Comparison of ENCODE assay signal across 20 mouse cellular contexts in genomic region chr10:95238667-95239066, GRCm38 (mm10).
DNase-seq lines count a peak whose midpoint lies in the region; ATAC-seq and TF ChIP-seq lines count a peak whose summit lies in the region.
"Had no signal": no experiment of that assay in that cellular context is flagged by ENCODE, and none has a peak within 500 bp of the region (broad histone marks: within the 10 kb centered on the region; RNA-seq: fewer than 3 reads in every experiment).

No protein-coding gene starts in this region.

- no peak overlapping the region for H3K9ac ChIP-seq in liver, adult 2 months (ENCODE audit: low read depth, low read length)
- H3K9ac ChIP-seq in forebrain, embryonic 12.5 days = no peak overlapping the region
- H3K9ac ChIP-seq in hindbrain, embryonic 13.5 days = no peak overlapping the region
- H3K9ac ChIP-seq in midbrain, postnatal 0 days (replicated peaks; ENCODE audit: low read length, poor library complexity, severe bottlenecking) = no peak overlapping the region
- H3K9ac ChIP-seq: liver, embryonic 12.5 days; lung, embryonic 14.5 days had no signal

- no peaks in the 10 kb centered on the region for H3K36me3 ChIP-seq in liver, adult 2 months (ENCODE audit: control insufficient read depth, insufficient read depth, low read length)
- no peaks in the 10 kb centered on the region for H3K36me3 ChIP-seq in forebrain, embryonic 12.5 days (replicated peaks)
- no peaks in the 10 kb centered on the region for H3K36me3 ChIP-seq in hindbrain, embryonic 13.5 days
- no peaks in the 10 kb centered on the region for H3K36me3 ChIP-seq in midbrain, postnatal 0 days (ENCODE audit: insufficient read depth, low read length)
- H3K36me3 ChIP-seq: limb, embryonic 10.5 days; liver, embryonic 12.5 days had no signal

- no peak for ATAC-seq in forebrain, embryonic 12.5 days (ENCODE audit: low FRiP score)
- ATAC-seq in hindbrain, embryonic 13.5 days (ENCODE audit: low FRiP score) = peak; percentile 41
- ATAC-seq in midbrain, postnatal 0 days (ENCODE audit: low FRiP score) = peak; percentile 31; the same call in 1 of the 2 replicates
- no peak for ATAC-seq in megakaryocyte progenitor cell, adult 5-6 weeks (replicated peaks; ENCODE audit: poor library complexity)
- ATAC-seq: intestine, embryonic 16.5 days; liver, embryonic 12.5 days had no signal

- DNase-seq in liver, adult 2 months (ENCODE audit: extremely low read depth, low read depth, low spot score) = peak; percentile 45
- DNase-seq in liver = no peak
- no peak for DNase-seq in midbrain, postnatal 0 days (ENCODE audit: low spot score)
- no peak for DNase-seq in adrenal gland, postnatal 25 days
- no peak for DNase-seq in kidney, postnatal 36 days
- DNase-seq: cerebellum, adult 9-10 months; gastrocnemius, postnatal 14 days; heart, adult 2 months; heart, postnatal 36 days; kidney, postnatal 10 days; lung, embryonic 14.5 days; lung, postnatal 36 days had no signal

- H3K9me3 ChIP-seq in forebrain, embryonic 12.5 days = no peaks in the 10 kb centered on the region
- no peaks in the 10 kb centered on the region for H3K9me3 ChIP-seq in hindbrain, embryonic 13.5 days
- no peaks in the 10 kb centered on the region for H3K9me3 ChIP-seq in midbrain, postnatal 0 days (ENCODE audit: low read length)
- H3K9me3 ChIP-seq: limb, embryonic 10.5 days; liver, embryonic 12.5 days had no signal

- no peaks in the 10 kb centered on the region for H3K27me3 ChIP-seq in liver, adult 2 months (ENCODE audit: control insufficient read depth, insufficient read depth, low read length)
- H3K27me3 ChIP-seq in forebrain, embryonic 12.5 days = peaks cover 20% of the 10 kb centered on the region
- peaks cover 2% of the 10 kb centered on the region; the same call in 1 of the 2 replicates for H3K27me3 ChIP-seq in hindbrain, embryonic 13.5 days
- no peaks in the 10 kb centered on the region for H3K27me3 ChIP-seq in midbrain, postnatal 0 days (ENCODE audit: insufficient read depth, low read length)
- H3K27me3 ChIP-seq: liver, embryonic 12.5 days had no signal

- no peak overlapping the region for H3K4me3 ChIP-seq in liver, adult 2 months (ENCODE audit: insufficient read depth, low read depth, low read length)
- no peak overlapping the region for H3K4me3 ChIP-seq in forebrain, embryonic 12.5 days (replicated peaks)
- no peak overlapping the region for H3K4me3 ChIP-seq in hindbrain, embryonic 13.5 days
- no peak overlapping the region for H3K4me3 ChIP-seq in midbrain, postnatal 0 days (ENCODE audit: low read depth, low read length)
- H3K4me3 ChIP-seq: heart, adult 2 months; left cerebral cortex, adult 2 months; limb, embryonic 10.5 days; liver, embryonic 12.5 days had no signal

- H3K79me2 ChIP-seq in liver, adult 2 months (ENCODE audit: control insufficient read depth, insufficient read depth, low read length) = peaks cover 5% of the 10 kb centered on the region; the same call in 1 of the 2 replicates

- 38% methylated on average over 2 of the region's 2 CpGs for whole genome bisulfite sequencing in liver, adult 2 months
- 63% methylated on average over 2 of the region's 2 CpGs for WGBS in forebrain, embryonic 12.5 days
- 54% methylated on average over 2 of the region's 2 CpGs for WGBS in hindbrain, embryonic 13.5 days
- WGBS in midbrain, postnatal 0 days = 71% methylated on average over 2 of the region's 2 CpGs

- no peak for TF ChIP-seq CTCF in liver, adult 2 months (IDR thresholded peaks at IDR 0.05; ENCODE audit: low read depth, low read length)
- no peak for TF ChIP-seq CTCF in midbrain, postnatal 0 days (IDR thresholded peaks at IDR 0.05)

- H3K4me2 ChIP-seq in forebrain, embryonic 12.5 days = no peak overlapping the region
- no peak overlapping the region for H3K4me2 ChIP-seq in hindbrain, embryonic 13.5 days
- no peak overlapping the region for H3K4me2 ChIP-seq in midbrain, postnatal 0 days (ENCODE audit: low read depth, low read length, poor library complexity, severe bottlenecking)
- H3K4me2 ChIP-seq: liver, embryonic 12.5 days; lung, embryonic 14.5 days had no signal

- no peak for TF ChIP-seq POLR2A in liver, adult 2 months (IDR thresholded peaks at IDR 0.05; ENCODE audit: extremely low read depth, insufficient read depth, low read length)

- 0 out of 2 replicates have a peak overlapping the region, but pooled peaks have one; percentile 27 for H3K27ac ChIP-seq in liver, adult 2 months (replicated peaks; ENCODE audit: insufficient read depth, low read depth, low read length)
- H3K27ac ChIP-seq in forebrain, embryonic 12.5 days = peak overlapping the region; percentile 5; the same call in 1 of the 2 replicates
- peak overlapping the region; percentile 53; the same call in 1 of the 2 replicates for H3K27ac ChIP-seq in hindbrain, embryonic 13.5 days
- no peak overlapping the region for H3K27ac ChIP-seq in midbrain, postnatal 0 days (ENCODE audit: low read depth, low read length)
- H3K27ac ChIP-seq: heart, adult 2 months; left cerebral cortex, adult 2 months; limb, embryonic 10.5 days; liver, embryonic 12.5 days; stomach, postnatal 0 days had no signal

- peaks cover 6% of the 10 kb centered on the region; the same call in 1 of the 2 replicates for H3K4me1 ChIP-seq in liver, adult 2 months (ENCODE audit: control insufficient read depth, insufficient read depth, low read length)
- H3K4me1 ChIP-seq in forebrain, embryonic 12.5 days = peaks cover 43% of the 10 kb centered on the region
- H3K4me1 ChIP-seq in hindbrain, embryonic 13.5 days (replicated peaks) = peaks cover 30% of the 10 kb centered on the region
- H3K4me1 ChIP-seq in midbrain, postnatal 0 days (ENCODE audit: insufficient read depth, low read length) = peaks cover 5% of the 10 kb centered on the region; the same call in 1 of the 2 replicates

Comparison
In these comparisons a context has a peak if more than half of its experiments do, and no peak if none do; other contexts are left out.
1. ATAC-seq: peak in hindbrain, embryonic 13.5 days (single experiment) and midbrain, postnatal 0 days (single experiment); none in forebrain, embryonic 12.5 days (single experiment) and megakaryocyte progenitor cell, adult 5-6 weeks (single experiment).